Mouse (Mus musculus): ENCODE results near the gene Fam114a2.

GRCm38 (mm10) chr11:57532306-57532705 lies 13.9 kb upstream of the Fam114a2 start:
- no peak for TF ChIP-seq CTCF (IDR thresholded peaks at IDR 0.05; ENCODE audit: control insufficient read depth, insufficient read depth, insufficient replicate concordance, low read depth, low read length)
- TF ChIP-seq POLR2A (IDR thresholded peaks at IDR 0.05; ENCODE audit: control insufficient read depth, low read depth, low read length): no peak
